Mouse (Mus musculus): Measurements from ENCODE around the gene Camk1d. TPM values are rescaled to one million over a fixed set of nuclear protein-coding genes. Genes with fewer than 3 reads are reported as not detected.

Camk1d gene
- total RNA-seq (2023) = 53.6 to 70.1 TPM (median 55.7 TPM) in 4 replicates

DNA sequence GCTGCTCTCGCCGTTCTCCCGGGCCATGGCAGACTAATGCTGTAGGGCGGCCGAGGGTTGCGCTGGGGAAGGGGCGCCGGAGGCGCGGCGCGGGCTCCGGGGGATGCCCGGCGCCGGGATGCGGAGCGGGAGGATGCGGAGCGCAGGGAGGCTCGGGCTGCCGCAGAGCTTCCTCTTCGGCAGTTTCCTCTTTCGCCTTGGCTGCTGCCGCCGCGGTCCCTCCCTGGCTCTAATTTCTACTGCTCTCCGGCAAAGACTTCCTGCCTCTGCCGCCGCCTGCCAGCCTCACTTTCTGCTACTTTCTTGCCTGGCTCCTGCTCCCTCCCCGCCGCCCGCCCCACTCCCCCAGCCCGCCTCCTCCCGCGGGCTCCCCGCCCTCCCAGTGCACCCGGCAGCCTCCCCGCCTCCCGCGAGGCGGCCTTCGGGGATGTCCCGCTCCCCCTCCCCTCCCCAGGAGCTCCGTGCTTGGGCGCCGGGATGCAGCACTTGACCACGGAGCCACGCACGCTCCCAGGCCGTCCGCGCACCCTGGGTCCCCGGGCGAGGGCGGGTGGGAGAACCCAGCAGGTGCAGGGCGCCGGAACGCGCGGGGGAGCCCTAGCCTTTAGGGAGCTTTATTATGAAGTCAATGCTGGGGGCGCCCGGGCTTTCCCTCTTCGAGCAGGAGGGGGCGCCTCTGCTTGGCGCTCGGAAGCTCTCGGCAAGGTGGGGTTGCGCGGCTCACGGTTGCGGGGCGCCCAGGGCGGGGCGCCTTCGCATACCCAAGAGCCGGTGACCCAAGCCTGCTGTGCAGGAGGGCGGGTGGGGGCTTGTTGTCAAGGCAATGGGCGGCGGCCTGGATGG lies at the start of gene Camk1d:
TSS of gene Camk1d (minus strand) at position 305 of the 843 bp plus-strand sequence.

Other genes starting within 250 kb of the Camk1d start
- gene Nudt5, start 130.5 kb upstream of the Camk1d start, total RNA-seq (2023) = 24.5 to 30.3 TPM (median 28.6 TPM) in 4 replicates
- 80.0 to 107 TPM (median 88.6 TPM) in 4 replicates for gene Cdc123, start 130.6 kb upstream of the Camk1d start, total RNA-seq (2023)
- 0.83 to 3.2 TPM (median 2.6 TPM) in 4 replicates for gene Gm13199, start 148.4 kb upstream of the Camk1d start, total RNA-seq (2023)
- 25.6 to 36.6 TPM (median 31.1 TPM) in 4 replicates for gene Sec61a2, start 180.9 kb upstream of the Camk1d start, total RNA-seq (2023)
- 0.69 to 2.7 TPM (median 1.5 TPM) in 4 replicates for gene Dhtkd1, start 228.3 kb upstream of the Camk1d start, total RNA-seq (2023)
- gene Upf2, start 237.0 kb upstream of the Camk1d start, total RNA-seq (2023) = 55.8 to 66.7 TPM (median 58.0 TPM) in 4 replicates